Mouse (Mus musculus) cerebellum, postnatal 36 days (tissue): ENCODE measurements at regions not wholly inside any gene's neighbourhood (a gene's known extent, or its start where the extent isn't known, plus 50 kb on each side); places are given as distances from the start of the nearest gene placed in this dataset.

Experiments used
- DNase-seq, 2 experiments: peaks; one replicate each; pipeline ENCODE4 v3.0.0; 2021 to 2022; ENCODE audit warnings: mixed read lengths in 2 of 2

GRCm38 (mm10) chr10:126182386-126182785 lies 216.4 kb downstream of the Lrig3 start:
- DNase-seq: no peak

DNA sequence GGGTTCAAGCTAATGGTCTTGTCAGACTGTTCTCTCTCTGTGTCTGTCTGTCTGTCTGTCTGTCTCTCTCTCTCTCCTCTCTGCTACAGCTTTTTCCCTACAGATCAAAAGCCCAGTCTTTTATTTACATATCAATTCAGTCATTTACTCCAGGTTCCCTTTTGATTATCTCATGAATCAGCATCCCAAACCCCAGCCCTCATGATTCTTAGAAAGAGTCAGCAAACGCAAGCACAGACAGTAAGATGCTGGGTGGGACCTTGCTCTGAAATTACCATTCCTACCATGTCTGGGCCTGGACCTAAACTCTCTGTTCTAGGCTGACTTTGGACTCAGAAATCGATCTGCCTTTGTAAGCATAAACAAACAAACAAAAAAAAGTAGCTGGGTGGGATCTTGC lies 218.0 kb downstream of the Lrig3 start:
- DNase-seq: no peak

DNA sequence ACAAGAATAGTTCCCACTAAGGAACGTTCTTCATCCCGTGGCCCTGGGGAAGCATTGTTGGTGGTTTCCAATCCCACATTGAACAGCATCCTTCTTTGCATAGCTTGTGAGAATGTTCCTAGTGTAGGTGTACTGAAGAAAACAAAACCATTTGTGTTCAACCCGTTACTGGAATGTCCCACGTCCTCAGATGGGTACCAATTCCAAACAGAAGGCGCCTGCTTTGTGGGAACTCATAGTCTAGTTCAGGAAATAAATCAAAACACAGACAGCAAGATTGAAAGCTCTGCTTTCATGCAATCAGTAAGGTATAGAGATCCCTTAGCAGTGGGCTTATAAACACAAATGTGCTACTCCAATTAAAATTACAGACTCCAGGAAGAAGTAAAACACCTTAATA lies 219.4 kb downstream of the Lrig3 start:
- DNase-seq: no peak

GRCm38 (mm10) chr10:126186086-126186485 lies 220.1 kb downstream of the Lrig3 start:
- no peak for DNase-seq

DNA sequence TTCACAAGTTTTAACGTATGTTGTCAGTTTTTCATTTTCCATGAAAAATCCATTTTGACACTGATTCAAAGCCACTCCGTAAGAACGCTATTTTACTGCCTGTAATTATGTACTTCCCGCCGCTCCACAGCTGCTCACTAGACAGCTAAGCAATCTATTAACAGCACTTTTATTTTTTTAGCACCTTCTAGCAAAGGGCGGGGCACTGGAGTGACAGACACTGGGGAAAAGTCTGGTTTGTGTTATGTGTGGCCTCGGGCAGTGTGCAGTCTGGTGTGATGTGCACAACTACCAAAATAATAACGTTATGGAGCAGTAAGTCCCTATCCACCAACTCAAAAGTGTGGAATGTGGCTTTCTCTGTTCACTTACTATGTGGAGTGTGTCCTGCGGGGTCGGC lies 223.0 kb downstream of the Lrig3 start:
- DNase-seq: no peak
